Mouse (Mus musculus): ENCODE results near the gene Gm20388.

GRCm38 (mm10) chr8:120441637-120442036, 531.0 kb downstream of the Gm20388 start:
- no peak for TF ChIP-seq EP300 (IDR thresholded peaks at IDR 0.05; ENCODE audit: low read depth)
- TF ChIP-seq CTCF (IDR thresholded peaks at IDR 0.05; ENCODE audit: low read depth) = no peak
